Mouse (Mus musculus): Measurements from ENCODE around the gene Bach2. TPM values are rescaled to one million over a fixed set of nuclear protein-coding genes. Genes with fewer than 3 reads are reported as not detected.

The Bach2 gene
- total RNA-seq, 1 experiment from 2014 or later, result 7.1 TPM

DNA sequence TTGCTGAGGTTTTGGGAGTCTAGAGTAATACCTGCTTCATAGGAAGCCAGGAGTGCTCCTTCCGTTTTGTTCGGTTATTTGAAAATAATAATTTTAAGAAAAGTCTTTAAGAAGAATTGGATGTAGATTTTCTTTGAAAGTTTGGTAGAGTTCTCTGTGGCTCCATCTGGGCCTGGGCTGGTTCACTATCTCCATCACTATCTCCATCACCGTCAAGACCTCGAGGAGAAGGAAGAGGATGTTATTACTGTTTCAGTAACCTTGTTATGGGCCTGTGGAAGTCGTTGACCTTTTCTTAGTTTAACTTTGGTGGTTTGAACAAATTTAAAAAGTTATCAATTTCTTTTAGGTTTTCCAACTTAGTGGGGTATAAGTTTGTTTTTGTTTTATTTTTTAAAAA lies 33.8 kb downstream of the Bach2 start:
- ATAC-seq (replicated peaks; ENCODE audit: insufficient number of reproducible peaks, low FRiP score, low TSS enrichment, poor library complexity, severe bottlenecking), result no peak

DNA sequence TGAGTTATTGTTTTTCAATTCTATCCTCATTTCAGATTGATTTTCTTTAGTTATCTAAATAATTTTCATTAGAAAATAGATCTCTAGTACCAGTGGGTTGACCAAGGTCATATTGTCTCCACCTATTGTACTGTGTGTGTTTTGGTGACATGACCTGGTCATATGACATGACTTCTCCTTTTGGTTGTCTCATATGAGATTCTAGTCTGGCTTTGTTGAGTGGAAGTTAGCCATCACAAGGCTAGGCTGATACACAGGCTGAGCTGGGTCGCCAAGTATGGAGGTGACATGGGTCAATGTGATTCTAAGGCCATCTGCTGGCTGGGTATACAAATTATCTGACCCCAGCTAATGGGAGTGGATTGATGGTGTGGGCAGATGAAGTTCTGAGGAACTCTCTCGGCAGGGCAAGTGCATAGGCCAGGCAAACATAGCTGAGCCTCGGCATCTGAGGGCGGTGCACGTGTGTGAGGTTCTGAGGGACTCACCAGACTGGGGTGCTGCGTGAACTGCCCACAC lies 36.2 kb downstream of the Bach2 start:
- ATAC-seq (replicated peaks; ENCODE audit: insufficient number of reproducible peaks, low FRiP score, low TSS enrichment, poor library complexity, severe bottlenecking), result peak; percentile 53; the same call in 1 of the 2 replicates

DNA sequence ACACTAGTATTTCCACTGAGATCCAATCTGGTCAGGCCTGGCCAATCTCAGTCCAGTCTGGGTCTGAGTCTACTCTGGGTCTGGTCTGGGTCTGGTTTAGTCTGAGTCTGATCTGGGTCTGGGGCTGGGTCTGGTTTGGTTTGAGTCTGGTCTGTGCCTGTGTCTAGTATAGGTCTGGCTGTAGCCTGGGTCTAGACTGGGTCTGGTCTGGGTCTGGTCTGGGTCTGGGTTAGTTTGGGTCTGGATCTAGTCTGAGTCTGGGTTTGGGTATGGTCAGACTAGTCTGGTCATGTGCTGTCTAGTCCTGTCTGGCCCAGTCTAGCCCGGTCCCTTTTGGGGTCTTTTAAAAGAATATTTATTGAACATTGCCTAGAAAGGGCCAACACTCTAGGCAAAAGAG lies 41.2 kb downstream of the Bach2 start:
- no peak for ATAC-seq (replicated peaks; ENCODE audit: insufficient number of reproducible peaks, low FRiP score, low TSS enrichment, poor library complexity, severe bottlenecking)

DNA sequence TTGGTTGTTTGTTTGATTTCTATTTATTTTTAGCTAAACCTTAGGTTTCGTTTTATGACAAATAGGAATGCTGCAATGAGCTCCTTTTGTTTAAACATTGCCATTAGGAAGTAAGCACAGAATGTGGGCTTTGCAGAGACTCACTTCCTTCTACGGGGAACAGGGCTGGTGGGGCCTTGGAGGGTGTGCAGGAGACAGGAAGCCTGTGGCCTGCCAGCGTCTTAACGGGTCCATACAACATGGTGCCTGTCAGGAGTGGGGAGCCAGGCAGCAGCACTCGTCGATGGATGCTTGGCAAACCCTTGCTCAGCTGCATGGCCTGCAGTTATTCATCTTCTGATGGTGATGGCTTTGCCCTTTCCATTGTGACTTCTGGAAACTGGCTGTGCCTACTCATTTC lies 41.8 kb downstream of the Bach2 start:
- ATAC-seq (replicated peaks; ENCODE audit: insufficient number of reproducible peaks, low FRiP score, low TSS enrichment, poor library complexity, severe bottlenecking), result peak; percentile 60; the same call in 1 of the 2 replicates

DNA sequence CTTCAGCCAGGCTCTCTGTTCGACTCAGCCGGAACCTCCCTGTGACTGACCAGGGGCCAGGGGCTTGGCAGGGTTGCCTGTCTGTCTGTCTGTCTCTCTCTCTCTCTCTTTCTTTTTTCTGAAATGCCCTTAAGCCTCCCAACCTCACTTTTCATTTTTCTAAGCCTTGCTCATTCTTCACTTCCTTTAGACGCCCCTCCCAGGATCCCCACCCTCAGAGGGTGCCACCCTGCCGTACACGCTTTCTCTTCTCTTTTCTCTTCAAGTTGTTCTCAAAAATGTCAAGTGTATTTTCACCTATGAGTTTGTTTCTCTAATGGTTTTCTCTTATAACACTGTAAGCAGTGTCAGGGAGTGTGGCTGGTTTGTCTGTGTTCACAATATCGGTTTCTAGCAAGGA lies 42.7 kb downstream of the Bach2 start:
- no peak for ATAC-seq (replicated peaks; ENCODE audit: insufficient number of reproducible peaks, low FRiP score, low TSS enrichment, poor library complexity, severe bottlenecking)

DNA sequence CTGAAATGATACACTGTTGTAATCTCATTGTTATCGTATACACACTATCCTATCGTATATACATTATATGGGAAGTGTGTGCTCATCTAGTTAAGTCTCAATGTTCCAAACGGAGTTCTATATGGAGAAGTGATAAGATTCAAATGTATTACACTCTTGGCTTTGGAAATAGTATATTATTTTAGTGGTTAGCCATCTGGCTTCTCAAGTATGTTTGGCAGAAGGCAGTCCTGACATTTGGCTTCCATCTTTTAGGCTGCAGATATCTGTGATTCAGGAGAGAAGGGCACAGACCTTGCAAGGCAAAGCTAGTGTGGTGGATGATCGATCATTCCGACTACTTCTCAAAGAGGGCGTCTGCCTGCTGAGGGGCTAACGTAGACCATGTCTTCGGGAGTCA lies 47.8 kb downstream of the Bach2 start:
- no peak for ATAC-seq (replicated peaks; ENCODE audit: insufficient number of reproducible peaks, low FRiP score, low TSS enrichment, poor library complexity, severe bottlenecking)

DNA sequence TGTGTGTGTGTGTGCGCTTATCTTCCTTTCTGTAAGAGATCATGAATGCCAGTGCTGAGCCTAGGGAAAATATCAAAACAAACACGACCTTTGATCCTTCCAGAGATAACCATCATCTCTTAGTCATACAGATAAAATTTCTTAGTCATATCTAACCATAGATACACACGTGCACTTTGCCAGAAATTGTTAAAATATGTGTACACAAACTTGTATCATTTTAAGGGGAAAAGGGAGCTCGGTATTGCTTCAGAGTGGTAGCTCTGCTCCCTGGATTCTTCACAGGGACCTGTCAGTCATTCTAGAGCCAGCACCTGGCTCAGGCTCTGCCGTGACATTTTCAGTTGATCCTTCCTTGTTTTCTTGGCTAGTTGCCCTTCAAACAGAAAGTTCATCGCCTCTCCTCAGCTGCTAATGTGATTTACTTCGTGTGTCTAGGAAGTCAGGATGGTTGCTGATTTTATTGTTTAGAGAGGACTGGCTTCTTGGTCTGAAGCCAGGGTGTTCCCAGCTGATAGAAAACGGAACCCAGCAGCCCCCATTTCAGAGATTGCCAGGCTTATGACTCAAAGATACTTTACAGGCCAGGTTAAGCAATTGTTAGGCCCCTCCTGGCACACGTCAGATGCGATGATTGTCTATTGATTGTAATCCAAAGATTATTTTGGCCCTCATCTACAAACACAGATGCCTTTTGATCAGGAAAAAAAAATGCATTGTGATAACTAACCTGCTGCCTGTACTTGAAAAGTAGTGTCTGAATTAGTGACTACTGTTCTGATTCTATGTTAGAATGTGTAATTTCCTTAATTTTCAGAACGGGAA lies 49.6 kb downstream of the Bach2 start:
- no peak for ATAC-seq (replicated peaks; ENCODE audit: insufficient number of reproducible peaks, low FRiP score, low TSS enrichment, poor library complexity, severe bottlenecking)

DNA sequence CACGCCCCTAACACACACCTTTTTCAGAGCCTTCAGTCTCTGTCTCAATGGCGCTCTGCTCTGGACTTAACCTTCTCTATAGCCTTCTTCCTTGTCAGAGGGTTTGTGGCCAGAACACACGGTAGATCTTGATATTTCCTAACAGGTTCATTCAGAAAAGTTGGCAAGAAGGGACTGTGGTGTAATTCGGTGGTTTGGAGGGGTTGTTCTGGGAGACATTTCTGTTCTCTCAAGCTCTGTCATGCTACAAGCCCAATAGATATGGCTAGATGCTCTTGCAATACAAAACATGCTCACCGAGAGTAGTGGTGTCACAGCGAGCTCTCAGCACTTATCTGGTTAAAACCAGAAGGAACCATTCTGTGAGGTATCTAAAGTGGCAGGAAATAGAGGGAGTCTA lies 51.2 kb downstream of the Bach2 start:
- ATAC-seq (replicated peaks; ENCODE audit: insufficient number of reproducible peaks, low FRiP score, low TSS enrichment, poor library complexity, severe bottlenecking), result no peak

DNA sequence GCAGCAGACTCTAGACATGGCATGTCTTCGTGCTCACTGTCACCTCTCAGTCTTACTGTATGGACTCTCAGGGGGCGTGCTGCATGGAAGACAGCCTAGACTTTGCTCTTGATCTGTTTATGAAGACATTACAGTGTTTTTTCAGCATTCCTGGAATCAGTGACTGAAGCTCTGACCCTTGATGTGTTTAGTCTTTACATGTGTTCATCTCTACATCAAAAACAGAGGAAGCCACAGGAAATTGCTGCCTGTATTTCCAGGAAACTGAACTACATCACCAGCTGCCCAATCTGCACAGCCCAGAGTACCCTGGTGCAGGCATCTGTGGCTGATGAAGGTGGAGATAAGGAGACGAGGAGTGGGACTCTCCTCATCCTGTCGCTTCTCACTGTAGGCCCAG lies 52.8 kb downstream of the Bach2 start:
- ATAC-seq (replicated peaks; ENCODE audit: insufficient number of reproducible peaks, low FRiP score, low TSS enrichment, poor library complexity, severe bottlenecking), result no peak

DNA sequence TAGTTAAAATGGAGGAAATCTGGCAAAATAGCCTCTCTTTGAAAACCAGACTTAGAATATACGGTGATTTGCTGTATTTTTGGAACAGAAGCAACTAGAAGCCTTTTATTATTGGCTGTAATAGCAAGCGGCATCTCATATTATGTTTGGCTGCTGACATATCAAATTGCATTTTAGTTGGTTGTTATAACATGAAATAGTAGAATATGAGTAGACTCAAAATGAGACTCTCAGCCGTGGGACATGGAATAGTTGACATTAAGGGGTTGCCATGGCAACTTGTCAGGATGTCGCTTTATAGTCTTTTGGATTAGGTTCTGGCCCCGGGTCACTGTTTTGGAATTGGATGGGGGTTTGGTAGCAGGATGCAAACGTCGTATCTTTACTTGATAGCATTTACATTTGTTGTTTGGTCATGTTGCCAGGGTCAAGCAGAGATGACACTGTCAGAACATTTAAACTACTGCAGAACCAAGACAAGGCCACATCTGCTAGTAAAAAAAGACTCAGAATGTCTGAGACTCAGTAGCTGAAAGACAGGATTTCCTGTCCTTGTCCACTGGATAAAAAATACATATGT lies 55.2 kb downstream of the Bach2 start:
- no peak for ATAC-seq (replicated peaks; ENCODE audit: insufficient number of reproducible peaks, low FRiP score, low TSS enrichment, poor library complexity, severe bottlenecking)

DNA sequence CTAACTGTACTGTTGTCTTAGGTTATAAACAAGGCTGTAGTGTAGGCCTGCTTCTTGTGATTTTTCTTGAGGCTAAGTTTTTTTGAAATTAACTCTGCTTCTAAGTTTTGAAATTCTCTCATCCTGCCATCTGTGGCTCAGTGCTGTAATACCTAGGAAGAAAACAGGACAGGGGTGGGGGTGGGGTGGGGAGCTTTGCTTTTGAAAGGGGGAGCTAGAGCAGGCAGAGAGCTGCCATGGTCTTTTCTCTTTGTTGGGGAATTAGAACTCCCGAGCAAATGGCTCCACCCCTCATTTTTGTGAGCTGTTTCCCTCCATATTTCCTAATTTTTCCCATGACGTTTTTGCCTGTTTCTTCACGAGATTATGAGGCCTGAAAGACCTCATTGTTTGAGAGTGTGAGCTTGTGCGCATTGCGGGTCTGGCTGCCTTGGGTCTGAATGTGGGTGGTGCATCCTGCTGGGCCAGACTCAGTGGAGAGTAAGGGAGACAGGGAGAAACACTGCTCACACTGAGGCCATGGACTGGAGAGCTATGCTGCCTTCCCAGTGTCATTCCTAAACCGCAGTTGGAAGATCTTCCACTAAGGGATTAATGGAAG lies 58.6 kb downstream of the Bach2 start:
- ATAC-seq (replicated peaks; ENCODE audit: insufficient number of reproducible peaks, low FRiP score, low TSS enrichment, poor library complexity, severe bottlenecking), result no peak

DNA sequence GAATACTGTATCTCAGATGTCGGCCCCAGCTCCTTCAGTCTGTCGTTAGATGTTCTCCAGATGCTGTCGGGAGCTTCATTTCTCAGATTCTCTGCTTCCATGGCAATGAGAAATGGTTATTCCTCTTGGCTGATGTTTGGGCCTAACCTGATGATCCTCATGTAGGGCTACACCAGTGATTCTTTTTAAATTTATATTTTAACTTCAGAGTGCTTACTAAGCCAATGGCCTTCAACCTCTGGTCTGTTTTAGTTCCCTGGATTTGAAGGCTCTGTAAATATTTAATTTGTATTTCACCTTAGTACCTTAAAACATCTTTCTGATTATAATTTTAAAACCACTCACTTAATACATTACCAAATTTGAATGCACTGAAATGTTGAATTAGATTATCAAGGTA lies 60.6 kb downstream of the Bach2 start:
- ATAC-seq (replicated peaks; ENCODE audit: insufficient number of reproducible peaks, low FRiP score, low TSS enrichment, poor library complexity, severe bottlenecking), result no peak

DNA sequence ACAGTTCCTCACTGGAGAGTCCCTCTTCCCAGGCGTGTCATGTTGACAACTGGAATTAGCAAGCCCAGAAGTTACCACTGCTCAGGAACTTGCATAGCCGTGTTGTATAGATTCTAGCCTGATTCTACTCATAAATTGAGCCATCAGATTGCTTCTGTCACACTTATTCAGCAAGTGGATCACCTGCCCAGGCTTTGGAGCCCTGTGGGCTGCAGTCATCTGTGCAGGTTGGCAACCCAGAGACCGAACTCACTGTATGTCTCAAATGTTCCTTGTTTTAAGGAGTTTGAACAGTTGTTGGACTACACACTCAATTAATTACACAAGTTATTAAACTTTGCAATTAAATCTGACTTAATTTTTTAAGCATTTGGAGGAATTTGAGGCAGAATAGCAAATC lies 61.4 kb downstream of the Bach2 start:
- ATAC-seq (replicated peaks; ENCODE audit: insufficient number of reproducible peaks, low FRiP score, low TSS enrichment, poor library complexity, severe bottlenecking), result no peak

DNA sequence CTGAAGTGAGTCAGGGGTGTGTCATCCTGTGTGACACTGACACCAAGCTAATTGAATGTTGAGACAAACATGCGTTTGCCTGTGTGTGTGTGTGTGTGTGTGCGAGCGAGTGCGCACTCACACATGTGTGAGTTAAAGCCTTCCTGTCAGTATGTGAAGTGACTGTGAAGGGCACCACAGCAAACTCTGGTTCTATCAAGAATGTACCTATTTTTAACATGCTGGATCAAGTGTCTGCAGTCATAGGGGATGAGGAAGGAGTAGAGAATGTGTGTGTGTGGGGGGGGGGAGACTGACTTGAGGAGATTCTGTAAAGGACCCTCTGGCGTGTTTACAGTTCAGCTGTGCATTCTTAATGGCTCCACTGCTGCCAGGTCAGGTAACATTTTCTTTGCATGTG lies 64.1 kb downstream of the Bach2 start:
- ATAC-seq (replicated peaks; ENCODE audit: insufficient number of reproducible peaks, low FRiP score, low TSS enrichment, poor library complexity, severe bottlenecking), result no peak

DNA sequence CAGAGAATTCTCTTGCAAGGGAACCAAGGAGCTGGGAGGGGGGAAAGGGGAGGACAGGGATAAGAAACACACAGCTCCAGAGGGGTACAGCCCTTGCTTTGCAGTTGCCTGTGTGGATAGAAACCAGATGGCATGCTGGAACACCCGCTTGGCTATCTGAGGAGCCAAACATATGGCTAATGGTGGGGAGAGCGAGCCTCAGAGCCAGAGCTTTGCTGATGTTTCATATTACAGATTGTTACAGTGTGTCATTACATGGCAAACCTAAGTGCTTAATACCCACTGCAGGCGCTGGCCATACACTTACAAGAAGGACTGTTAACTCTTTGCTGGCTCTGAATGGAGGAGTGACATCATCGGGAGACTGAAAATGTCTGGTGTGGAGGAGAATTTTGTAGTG lies 64.5 kb downstream of the Bach2 start:
- ATAC-seq (replicated peaks; ENCODE audit: insufficient number of reproducible peaks, low FRiP score, low TSS enrichment, poor library complexity, severe bottlenecking), result no peak

DNA sequence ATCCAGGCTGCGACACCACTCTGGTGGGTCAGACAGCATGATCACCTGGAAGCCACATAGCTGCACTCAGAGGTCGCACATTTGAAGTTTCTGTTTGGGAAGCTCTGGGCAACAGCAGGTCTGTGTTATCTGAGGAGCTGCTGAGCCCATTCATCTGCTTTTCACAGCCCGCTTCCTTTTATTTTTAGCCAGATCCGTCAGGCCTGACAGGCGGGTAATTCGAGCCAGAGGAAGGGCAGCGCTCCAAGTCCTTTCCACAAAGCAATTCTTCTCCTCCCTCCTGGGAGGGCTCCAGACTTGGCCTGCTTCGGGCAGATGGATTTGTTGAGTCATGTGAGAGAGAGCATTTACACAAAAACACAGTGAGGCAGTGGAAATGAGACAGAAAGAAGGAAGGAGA lies 65.1 kb downstream of the Bach2 start:
- no peak for ATAC-seq (replicated peaks; ENCODE audit: insufficient number of reproducible peaks, low FRiP score, low TSS enrichment, poor library complexity, severe bottlenecking)

DNA sequence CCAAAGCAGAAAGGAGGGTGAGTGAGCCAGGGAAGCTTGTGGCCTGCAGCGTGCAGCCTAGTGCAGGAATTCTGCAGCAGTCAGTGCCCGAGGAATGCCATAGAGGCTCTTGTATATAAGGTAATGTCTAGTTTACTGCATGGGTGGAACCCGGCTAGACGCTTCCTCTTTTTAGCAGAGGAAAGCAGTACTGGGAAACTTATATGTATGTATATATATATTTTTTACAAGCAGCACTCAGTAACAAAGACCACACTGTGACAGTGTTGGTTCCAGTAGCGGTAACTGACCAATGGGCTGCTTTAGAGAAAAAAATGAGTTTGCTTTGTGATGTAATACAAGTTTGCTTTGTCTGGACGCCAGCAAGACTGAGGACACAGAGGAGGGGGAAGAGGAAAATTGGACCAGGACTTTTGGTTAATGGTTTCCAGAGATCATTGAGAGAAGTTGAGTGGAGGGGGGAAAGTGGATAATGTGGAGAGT lies 65.7 kb downstream of the Bach2 start:
- peak; percentile 66; the same call in 1 of the 2 replicates for ATAC-seq (replicated peaks; ENCODE audit: insufficient number of reproducible peaks, low FRiP score, low TSS enrichment, poor library complexity, severe bottlenecking)

DNA sequence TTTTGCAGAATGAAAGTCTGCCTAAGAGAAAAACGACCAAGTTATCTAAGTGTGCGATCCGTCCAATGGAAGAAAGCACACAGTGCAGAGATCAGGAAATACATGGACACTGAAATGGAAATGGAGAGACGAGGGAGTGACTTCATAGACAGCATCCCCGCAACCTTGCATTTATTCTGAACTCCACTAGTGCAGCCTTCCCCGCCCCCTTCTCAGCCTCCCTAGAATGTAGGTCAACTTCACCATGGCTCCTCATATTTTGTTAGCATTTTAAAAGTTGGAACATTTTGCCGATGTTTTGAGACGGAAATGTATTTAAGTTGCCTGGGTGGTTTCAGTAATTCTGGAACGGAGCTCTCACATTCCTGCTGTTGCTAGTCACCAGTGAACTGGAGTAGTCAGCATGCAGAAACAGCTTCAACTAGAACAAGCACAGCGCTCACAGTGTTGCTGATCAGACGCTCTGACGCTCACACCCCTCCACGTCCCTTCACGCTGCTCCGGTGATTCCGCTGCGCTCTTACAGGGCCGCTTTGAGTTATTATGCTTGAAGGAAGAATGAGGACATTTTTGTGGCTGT lies 66.5 kb downstream of the Bach2 start:
- no peak for ATAC-seq (replicated peaks; ENCODE audit: insufficient number of reproducible peaks, low FRiP score, low TSS enrichment, poor library complexity, severe bottlenecking)

DNA sequence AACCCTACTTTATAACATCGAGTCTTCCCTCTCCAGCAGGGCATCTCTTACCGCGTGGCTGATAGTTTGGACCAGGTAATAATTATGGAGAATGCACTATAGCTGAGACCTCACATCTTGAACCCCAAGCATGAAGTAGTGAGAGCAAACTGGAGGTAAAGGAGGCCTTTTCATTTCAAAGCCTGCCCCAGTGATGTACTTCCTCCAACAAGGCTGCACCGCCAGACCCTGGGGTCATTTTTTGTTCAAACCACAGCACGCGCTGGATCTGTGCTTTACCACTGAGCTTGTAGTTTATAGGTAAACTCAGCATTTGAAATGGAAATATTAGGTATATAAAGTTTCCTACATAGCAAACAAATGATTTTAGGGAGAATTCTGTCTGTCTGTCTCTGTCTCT lies 67.1 kb downstream of the Bach2 start:
- no peak for ATAC-seq (replicated peaks; ENCODE audit: insufficient number of reproducible peaks, low FRiP score, low TSS enrichment, poor library complexity, severe bottlenecking)

Data from monocyte, adult 5-6 weeks (primary cell).